Mouse (Mus musculus): ENCODE results near the gene Bub1b. TPM values are rescaled to one million over a fixed set of nuclear protein-coding genes. Genes with fewer than 3 reads are reported as not detected.
"Not testable (repeated sequence)": the region's sequence is repeated elsewhere in the genome, so short reads cannot be mapped to it uniquely, and the experiment has no call there.

Bub1b gene
- 4.1 and 5.8 TPM in 2 replicates for polyA plus RNA-seq (2015; fragmentation: Nextera tagmentation; extraction: Ambion mirVana)

- Histone ChIP-seq H3K27ac (ENCODE audit: low read length) (peak within 1 kb of the TSS; percentile 12; the same call in 1 of the 2 replicates), H3K9me3 (ENCODE audit: low read length) (no peaks in the 10 kb centered on the region), H3K27me3 (replicated peaks; ENCODE audit: insufficient read depth, low read length) (no peaks in the 10 kb centered on the region), H3K4me1 (ENCODE audit: insufficient read depth, low read depth, low read length) (no peaks in the 10 kb centered on the region), H3K9ac (replicated peaks; ENCODE audit: low read depth) (0 out of 2 replicates have a peak within 1 kb of the TSS, but pooled peaks have one; percentile 39), H3K36me3 (ENCODE audit: insufficient read depth, low read length) (no peaks in the 10 kb centered on the region), H3K4me3 (ENCODE audit: low read depth, low read length) (peak within 1 kb of the TSS; percentile 56), H3K4me2 (replicated peaks; ENCODE audit: low read depth, low read length) (peak within 1 kb of the TSS; percentile 80)
- TF ChIP-seq EP300 (IDR thresholded peaks at IDR 0.05) (no peak), CTCF (IDR thresholded peaks at IDR 0.05) (no peak)
- 5% methylated on average over 41 of the region's 41 CpGs for WGBS
- ATAC-seq (peak; percentile 98), DNase-seq (ENCODE audit: low spot score) (peak; percentile 96)
Measured at GRCm38 (mm10) chr2:118597673-118598568, at the start of gene Bub1b. Bub1b (plus strand) TSS chr2:118598211.

GRCm38 (mm10) chr2:118548421-118549221 lies 49.4 kb upstream of the Bub1b start:
- peak overlapping the region; percentile 91 for H3K27ac ChIP-seq (ENCODE audit: low read length)
- no peaks in the 10 kb centered on the region for H3K27me3 ChIP-seq (replicated peaks; ENCODE audit: insufficient read depth, low read length)
- TF ChIP-seq EP300 (IDR thresholded peaks at IDR 0.05) (no peak), CTCF (IDR thresholded peaks at IDR 0.05) (peak; percentile 47)
- under 1% methylated on average over 18 of the region's 18 CpGs for WGBS
- no peaks in the 10 kb centered on the region for H3K9me3 ChIP-seq (ENCODE audit: low read length)
- peak overlapping the region; percentile 90 for H3K4me2 ChIP-seq (replicated peaks; ENCODE audit: low read depth, low read length)
- H3K36me3 ChIP-seq (ENCODE audit: insufficient read depth, low read length), result no peaks in the 10 kb centered on the region
- no peak for ATAC-seq
- peaks cover 37% of the 10 kb centered on the region for H3K4me1 ChIP-seq (ENCODE audit: insufficient read depth, low read depth, low read length)
- DNase-seq (ENCODE audit: low spot score), result peak; percentile 69
- H3K9ac ChIP-seq (replicated peaks; ENCODE audit: low read depth), result peak overlapping the region; percentile 85
- peak overlapping the region; percentile 96 for H3K4me3 ChIP-seq (ENCODE audit: low read depth, low read length)

- under 1% methylated on average over 40 of the region's 45 CpGs for WGBS
- peak; percentile 17 for TF ChIP-seq CTCF (IDR thresholded peaks at IDR 0.05)
- peak; percentile 72 for TF ChIP-seq EP300 (IDR thresholded peaks at IDR 0.05)
- Histone ChIP-seq H3K27ac (ENCODE audit: low read length) (peak within 1 kb of the TSS; percentile 91), H3K4me3 (ENCODE audit: low read depth, low read length) (peak within 1 kb of the TSS; percentile 96), H3K4me1 (ENCODE audit: insufficient read depth, low read depth, low read length) (peaks cover 26% of the 10 kb centered on the region), H3K9me3 (ENCODE audit: low read length) (no peaks in the 10 kb centered on the region), H3K36me3 (ENCODE audit: insufficient read depth, low read length) (no peaks in the 10 kb centered on the region), H3K27me3 (replicated peaks; ENCODE audit: insufficient read depth, low read length) (no peaks in the 10 kb centered on the region), H3K4me2 (replicated peaks; ENCODE audit: low read depth, low read length) (peak within 1 kb of the TSS; percentile 90), H3K9ac (replicated peaks; ENCODE audit: low read depth) (peak within 1 kb of the TSS; percentile 85)
- DNase-seq (ENCODE audit: low spot score) (peak; percentile 100), ATAC-seq (peak; percentile 84)
Measured at GRCm38 (mm10) chr2:118549507-118550473, 48.2 kb upstream of the Bub1b start, which contains the start of gene Bmf. Bmf (minus strand) TSS chr2:118549687.

GRCm38 (mm10) chr2:118551606-118552005 lies 46.4 kb upstream of the Bub1b start:
- Histone ChIP-seq H3K9me3 (ENCODE audit: low read length) (no peaks in the 10 kb centered on the region), H3K27ac (ENCODE audit: low read length) (no peak overlapping the region), H3K4me2 (replicated peaks; ENCODE audit: low read depth, low read length) (no peak overlapping the region), H3K9ac (replicated peaks; ENCODE audit: low read depth) (no peak overlapping the region), H3K4me1 (ENCODE audit: insufficient read depth, low read depth, low read length) (peaks cover 10% of the 10 kb centered on the region; the same call in 1 of the 2 replicates), H3K27me3 (replicated peaks; ENCODE audit: insufficient read depth, low read length) (no peaks in the 10 kb centered on the region), H3K4me3 (ENCODE audit: low read depth, low read length) (no peak overlapping the region), H3K36me3 (ENCODE audit: insufficient read depth, low read length) (no peaks in the 10 kb centered on the region)
- no peak for TF ChIP-seq CTCF (IDR thresholded peaks at IDR 0.05)
- TF ChIP-seq EP300 (IDR thresholded peaks at IDR 0.05), result no peak
- no peak for ATAC-seq
- WGBS, result 52% methylated on average over 2 of the region's 2 CpGs
- no peak for DNase-seq (ENCODE audit: low spot score)

GRCm38 (mm10) chr2:118554356-118554990 lies 43.5 kb upstream of the Bub1b start:
- Histone ChIP-seq H3K27ac (ENCODE audit: low read length) (peak overlapping the region; percentile 82), H3K4me3 (ENCODE audit: low read depth, low read length) (peak overlapping the region; percentile 34), H3K4me2 (replicated peaks; ENCODE audit: low read depth, low read length) (peak overlapping the region; percentile 51), H3K9ac (replicated peaks; ENCODE audit: low read depth) (peak overlapping the region; percentile 12; the same call in 1 of the 2 replicates)
- H3K4me1 ChIP-seq (ENCODE audit: insufficient read depth, low read depth, low read length); H3K36me3 ChIP-seq (ENCODE audit: insufficient read depth, low read length); H3K9me3 ChIP-seq (ENCODE audit: low read length); H3K27me3 ChIP-seq (replicated peaks; ENCODE audit: insufficient read depth, low read length): not testable (repeated sequence)
- peak; percentile 61 for DNase-seq (ENCODE audit: low spot score)
- WGBS, result 51% methylated on average over 10 of the region's 17 CpGs
- peak; percentile 76 for ATAC-seq

All from lung, postnatal 0 days (tissue).